Mouse (Mus musculus): ENCODE results near the gene Cd4. TPM values are rescaled to one million over a fixed set of nuclear protein-coding genes. Genes with fewer than 3 reads are reported as not detected.
"Not testable (repeated sequence)": the region's sequence is repeated elsewhere in the genome, so short reads cannot be mapped to it uniquely, and the experiment has no call there.

Gene Cd4
- polyA plus RNA-seq, 1 experiment from 2014 or later = 0.46 TPM

DNA sequence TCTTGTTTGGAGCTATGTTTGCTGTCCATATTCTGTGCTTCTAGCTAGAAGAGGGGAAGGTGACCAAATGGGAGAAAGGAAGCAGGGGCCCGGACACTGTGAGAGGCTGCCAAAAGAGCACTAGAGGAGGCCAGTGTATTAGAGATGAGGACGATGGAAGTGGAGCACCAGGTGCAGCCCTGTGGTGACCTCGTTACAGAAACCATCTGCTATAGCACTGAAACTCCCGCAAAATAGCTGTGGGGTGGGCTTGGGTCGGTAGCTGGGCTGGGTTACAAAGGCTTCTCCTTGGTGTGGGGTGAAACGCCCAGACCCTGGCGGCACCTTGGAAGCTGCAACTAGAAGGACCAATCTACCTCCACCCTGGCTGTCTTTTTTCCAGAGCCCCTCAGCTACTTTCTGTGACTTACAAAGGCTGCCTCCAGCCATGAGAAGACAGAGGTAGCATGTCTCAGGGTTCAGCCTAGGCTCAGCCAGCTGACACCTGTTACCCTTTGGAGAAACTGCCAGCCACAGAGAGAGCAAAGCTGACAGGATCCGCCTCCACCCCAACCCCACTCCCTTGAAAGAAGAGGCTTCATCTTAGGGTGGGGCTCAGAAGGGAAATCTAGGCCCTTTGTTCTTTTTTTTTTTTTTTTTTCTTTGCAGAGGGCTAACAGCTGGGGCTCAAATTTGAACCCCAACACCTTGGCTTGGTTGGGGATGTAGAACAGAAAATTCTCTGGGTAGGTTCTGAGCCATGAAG lies 12.2 kb upstream of the Cd4 start:
- H3K36me3 ChIP-seq (ENCODE audit: control insufficient read depth, insufficient read depth, low read length) = no peaks in the 10 kb centered on the region
- no peak overlapping the region for H3K4me2 ChIP-seq (ENCODE audit: low read depth, low read length)
- H3K4me3 ChIP-seq (replicated peaks; ENCODE audit: low read length) = no peak overlapping the region
- no peak overlapping the region for H3K27ac ChIP-seq (ENCODE audit: low read length)
- 55% methylated on average over 8 of the region's 8 CpGs for WGBS
- H3K4me1 ChIP-seq (ENCODE audit: control insufficient read depth, insufficient read depth, low read length) = peaks cover 9% of the 10 kb centered on the region
- H3K9me3 ChIP-seq (replicated peaks; ENCODE audit: control insufficient read depth, low read length) = no peaks in the 10 kb centered on the region
- H3K27me3 ChIP-seq (ENCODE audit: control insufficient read depth, insufficient read depth, low read length) = no peaks in the 10 kb centered on the region
- ATAC-seq (ENCODE audit: insufficient read depth, low FRiP score) = no peak
- no peak overlapping the region for H3K9ac ChIP-seq (ENCODE audit: low read length)

DNA sequence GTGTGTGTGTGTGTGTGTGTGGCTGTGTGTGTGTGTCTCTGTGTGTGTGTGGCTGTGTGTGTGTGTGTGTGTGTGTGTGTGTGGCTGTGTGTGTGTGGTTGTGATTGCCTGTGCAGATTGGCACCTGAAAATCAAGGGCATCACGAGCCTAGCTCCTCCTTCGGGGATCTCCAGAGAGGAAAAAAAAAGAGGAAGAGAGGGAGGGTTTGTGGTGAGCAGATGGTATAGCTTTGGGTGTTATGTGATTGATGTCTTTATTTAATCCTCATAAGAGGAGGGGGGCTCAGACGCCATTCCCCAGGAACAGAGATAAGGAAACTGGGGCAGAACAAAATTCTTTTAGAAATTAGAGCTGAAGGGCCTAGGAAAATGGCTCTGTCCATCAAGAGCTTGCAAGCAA lies 10.3 kb upstream of the Cd4 start:
- no peak overlapping the region for H3K4me3 ChIP-seq (replicated peaks; ENCODE audit: low read length)
- no peak for ATAC-seq (ENCODE audit: insufficient read depth, low FRiP score)
- WGBS = 32% methylated on average over 3 of the region's 3 CpGs
- no peak overlapping the region for H3K4me2 ChIP-seq (ENCODE audit: low read depth, low read length)
- no peaks in the 10 kb centered on the region for H3K4me1 ChIP-seq (ENCODE audit: control insufficient read depth, insufficient read depth, low read length)
- H3K9ac ChIP-seq (ENCODE audit: low read length) = no peak overlapping the region
- no peak overlapping the region for H3K27ac ChIP-seq (ENCODE audit: low read length)
- no peaks in the 10 kb centered on the region for H3K9me3 ChIP-seq (replicated peaks; ENCODE audit: control insufficient read depth, low read length)
- no peaks in the 10 kb centered on the region for H3K27me3 ChIP-seq (ENCODE audit: control insufficient read depth, insufficient read depth, low read length)
- H3K36me3 ChIP-seq (ENCODE audit: control insufficient read depth, insufficient read depth, low read length) = no peaks in the 10 kb centered on the region

DNA sequence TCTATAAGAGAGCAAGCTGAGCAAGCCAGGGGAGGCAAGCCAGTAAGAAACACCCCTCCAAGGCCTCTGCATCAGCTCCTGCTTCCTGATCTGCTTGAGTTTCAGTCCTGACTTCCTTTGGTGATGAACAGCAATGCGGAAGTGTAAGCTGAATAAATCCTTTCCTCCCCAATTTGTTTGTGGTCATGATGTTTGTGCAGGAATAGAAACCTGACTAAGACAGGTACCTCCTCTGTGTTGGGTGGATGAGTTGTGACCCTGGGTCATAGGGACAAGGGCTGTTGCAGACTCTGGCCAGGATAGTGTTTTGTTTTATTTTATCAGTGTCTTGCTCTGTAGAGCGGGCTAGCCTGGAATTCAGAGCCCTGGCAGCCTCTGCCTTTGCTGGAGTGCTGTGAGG lies 6.1 kb upstream of the Cd4 start:
- not testable (repeated sequence) for H3K4me3 ChIP-seq (replicated peaks; ENCODE audit: low read length); ATAC-seq (ENCODE audit: insufficient read depth, low FRiP score); H3K4me2 ChIP-seq (ENCODE audit: low read depth, low read length); H3K9me3 ChIP-seq (replicated peaks; ENCODE audit: control insufficient read depth, low read length); H3K27me3 ChIP-seq (ENCODE audit: control insufficient read depth, insufficient read depth, low read length); H3K27ac ChIP-seq (ENCODE audit: low read length); H3K4me1 ChIP-seq (ENCODE audit: control insufficient read depth, insufficient read depth, low read length); H3K36me3 ChIP-seq (ENCODE audit: control insufficient read depth, insufficient read depth, low read length); H3K9ac ChIP-seq (ENCODE audit: low read length)
- WGBS = 91% methylated on average over 2 of the region's 2 CpGs

DNA sequence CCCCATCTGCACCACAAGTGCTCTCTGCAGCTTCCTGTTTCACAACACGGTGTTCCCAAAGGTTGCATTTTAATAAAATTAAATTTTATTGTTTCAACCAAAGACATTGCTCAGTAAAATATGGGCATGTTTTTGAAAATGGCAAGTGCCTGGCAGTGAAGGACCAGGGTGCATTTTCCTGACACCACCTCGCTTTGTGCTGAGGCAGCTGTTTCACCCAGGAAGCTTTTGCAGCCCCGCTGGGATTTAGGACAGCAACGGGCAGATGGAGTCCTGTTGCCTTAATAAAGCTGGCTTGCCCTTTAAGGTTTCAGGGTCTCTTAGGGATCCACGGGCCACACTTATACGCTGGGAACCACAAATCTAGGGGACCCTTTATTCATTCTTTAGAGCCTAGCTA lies 3.0 kb upstream of the Cd4 start:
- Histone ChIP-seq H3K27ac (ENCODE audit: low read length) (no peak overlapping the region), H3K4me3 (replicated peaks; ENCODE audit: low read length) (no peak overlapping the region), H3K4me2 (ENCODE audit: low read depth, low read length) (no peak overlapping the region), H3K9ac (ENCODE audit: low read length) (no peak overlapping the region), H3K9me3 (replicated peaks; ENCODE audit: control insufficient read depth, low read length) (no peaks in the 10 kb centered on the region), H3K4me1 (ENCODE audit: control insufficient read depth, insufficient read depth, low read length) (no peaks in the 10 kb centered on the region), H3K27me3 (ENCODE audit: control insufficient read depth, insufficient read depth, low read length) (no peaks in the 10 kb centered on the region), H3K36me3 (ENCODE audit: control insufficient read depth, insufficient read depth, low read length) (no peaks in the 10 kb centered on the region)
- WGBS = 57% methylated on average over 6 of the region's 6 CpGs
- no peak for ATAC-seq (ENCODE audit: insufficient read depth, low FRiP score)

DNA sequence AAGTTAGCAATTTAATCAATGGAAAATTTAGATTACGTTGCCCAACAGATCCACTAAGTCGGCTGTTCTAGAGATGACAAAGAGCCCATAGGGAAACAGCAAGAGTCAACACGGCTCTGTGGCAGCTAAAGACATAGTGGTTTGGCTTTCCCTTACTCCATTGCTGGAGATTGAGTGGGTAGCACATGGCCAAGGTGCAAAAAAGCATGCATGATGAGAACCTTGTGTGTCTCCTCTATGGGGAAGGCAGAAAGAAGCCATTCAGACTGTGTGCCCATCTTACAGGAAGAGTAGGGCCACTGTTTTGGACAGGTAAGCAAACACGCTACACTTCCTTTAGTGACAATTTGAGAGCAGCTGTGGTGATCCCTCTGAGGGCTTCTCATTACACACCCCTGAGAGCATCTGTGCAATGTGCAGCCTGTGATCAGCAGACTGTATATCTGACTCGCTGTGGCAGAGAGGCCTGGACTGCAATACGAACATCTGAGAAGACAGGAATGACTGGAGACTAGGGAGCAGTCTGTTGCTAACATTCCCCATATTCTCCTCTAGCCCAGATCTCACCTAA lies 619 bp upstream of the Cd4 start:
- H3K9me3 ChIP-seq (replicated peaks; ENCODE audit: control insufficient read depth, low read length) = no peaks in the 10 kb centered on the region
- no peaks in the 10 kb centered on the region for H3K27me3 ChIP-seq (ENCODE audit: control insufficient read depth, insufficient read depth, low read length)
- no peaks in the 10 kb centered on the region for H3K4me1 ChIP-seq (ENCODE audit: control insufficient read depth, insufficient read depth, low read length)
- no peak overlapping the region for H3K9ac ChIP-seq (ENCODE audit: low read length)
- no peak overlapping the region for H3K4me2 ChIP-seq (ENCODE audit: low read depth, low read length)
- WGBS = 83% methylated on average over 6 of the region's 6 CpGs
- ATAC-seq (ENCODE audit: insufficient read depth, low FRiP score) = no peak
- no peak overlapping the region for H3K27ac ChIP-seq (ENCODE audit: low read length)
- H3K36me3 ChIP-seq (ENCODE audit: control insufficient read depth, insufficient read depth, low read length) = no peaks in the 10 kb centered on the region
- no peak overlapping the region for H3K4me3 ChIP-seq (replicated peaks; ENCODE audit: low read length)

DNA sequence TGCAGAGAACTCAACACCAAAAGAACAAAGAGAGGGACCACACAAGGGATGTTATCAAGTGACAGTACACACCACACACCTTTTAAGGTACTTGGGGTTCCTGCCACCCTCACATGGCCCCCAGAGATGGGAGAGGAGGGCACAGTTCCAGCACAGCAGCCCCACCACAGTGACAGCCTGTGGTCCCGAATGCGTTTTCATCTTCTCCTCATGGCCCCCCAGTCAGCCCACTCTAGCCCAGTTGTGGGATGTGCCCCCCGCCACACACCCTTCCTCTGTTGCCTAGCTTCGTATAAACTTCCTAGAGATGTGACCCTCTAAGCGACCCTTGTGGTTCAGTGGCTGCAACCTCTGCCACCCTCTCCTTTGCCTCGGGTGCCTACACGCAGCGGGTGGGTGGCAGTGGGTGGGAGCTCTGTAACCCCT lies 2.1 kb downstream of the Cd4 start:
- Histone ChIP-seq H3K27ac (ENCODE audit: low read length) (no peak overlapping the region), H3K4me1 (ENCODE audit: control insufficient read depth, insufficient read depth, low read length) (no peaks in the 10 kb centered on the region), H3K27me3 (ENCODE audit: control insufficient read depth, insufficient read depth, low read length) (no peaks in the 10 kb centered on the region), H3K9ac (ENCODE audit: low read length) (no peak overlapping the region), H3K4me3 (replicated peaks; ENCODE audit: low read length) (no peak overlapping the region), H3K4me2 (ENCODE audit: low read depth, low read length) (no peak overlapping the region), H3K36me3 (ENCODE audit: control insufficient read depth, insufficient read depth, low read length) (no peaks in the 10 kb centered on the region), H3K9me3 (replicated peaks; ENCODE audit: control insufficient read depth, low read length) (no peaks in the 10 kb centered on the region)
- WGBS = 87% methylated on average over 8 of the region's 8 CpGs
- no peak for ATAC-seq (ENCODE audit: insufficient read depth, low FRiP score)

DNA sequence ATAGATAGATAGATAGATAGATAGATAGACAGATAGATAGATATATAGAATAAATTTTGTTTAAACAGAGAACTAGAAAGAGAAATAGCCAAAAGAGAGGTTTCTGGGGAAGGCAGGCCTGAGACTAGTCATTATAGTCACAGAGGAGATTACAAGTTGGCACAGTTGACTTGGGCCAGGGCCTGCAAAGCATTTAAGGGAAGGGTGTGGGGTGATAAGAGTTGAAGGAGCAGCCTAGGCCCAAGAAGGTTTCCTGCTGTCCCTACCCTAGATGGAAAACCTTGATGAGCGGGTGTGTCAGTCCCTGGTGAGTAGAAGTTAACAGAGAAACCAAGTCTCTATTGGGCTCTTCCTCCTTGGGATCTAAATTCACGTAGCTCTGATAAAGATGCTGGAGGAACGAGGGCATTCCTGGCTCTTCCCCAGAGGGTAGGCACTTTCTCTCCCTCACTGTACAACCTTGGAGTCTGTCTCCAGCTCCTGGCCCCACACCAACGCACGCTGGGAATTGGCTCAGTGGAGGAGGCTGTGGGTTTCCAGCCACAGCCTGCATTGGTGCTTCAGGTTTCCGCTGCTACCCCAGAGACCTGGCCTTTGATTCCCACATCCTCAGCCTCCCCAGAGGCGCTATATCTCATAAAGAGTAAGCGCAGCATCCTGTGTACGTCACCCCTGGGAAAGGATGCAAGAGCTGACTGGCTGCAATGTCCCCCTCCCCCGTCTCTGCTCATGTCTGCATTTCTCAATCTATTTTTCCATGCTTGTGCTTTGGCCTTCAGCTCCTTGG lies 3.1 kb downstream of the Cd4 start:
- 66% methylated on average over 10 of the region's 10 CpGs for WGBS

DNA sequence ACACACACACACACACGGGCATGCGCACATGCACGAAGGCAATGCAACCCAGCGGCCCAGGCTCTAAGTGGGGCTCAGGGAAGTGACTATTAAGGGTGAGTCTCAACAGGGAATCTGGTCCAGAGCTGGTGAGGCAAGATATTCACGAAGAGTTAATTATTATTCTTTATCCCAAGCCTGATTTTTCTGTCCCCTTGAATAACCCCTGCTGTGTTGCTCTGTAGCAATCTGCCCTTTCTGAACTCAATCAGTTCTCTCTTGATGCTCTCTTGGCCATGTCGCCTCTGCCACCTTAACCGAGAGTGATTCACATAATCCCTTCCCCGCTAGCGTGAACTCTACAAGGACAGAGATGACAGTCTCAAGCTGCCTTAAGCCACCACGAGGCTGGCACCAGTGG lies 4.7 kb downstream of the Cd4 start:
- no peak for ATAC-seq (ENCODE audit: insufficient read depth, low FRiP score)
- H3K9ac ChIP-seq (ENCODE audit: low read length) = no peak overlapping the region
- 76% methylated on average over 10 of the region's 10 CpGs for WGBS
- no peak overlapping the region for H3K27ac ChIP-seq (ENCODE audit: low read length)
- no peaks in the 10 kb centered on the region for H3K4me1 ChIP-seq (ENCODE audit: control insufficient read depth, insufficient read depth, low read length)
- H3K36me3 ChIP-seq (ENCODE audit: control insufficient read depth, insufficient read depth, low read length) = no peaks in the 10 kb centered on the region
- H3K4me3 ChIP-seq (replicated peaks; ENCODE audit: low read length) = no peak overlapping the region
- H3K4me2 ChIP-seq (ENCODE audit: low read depth, low read length) = no peak overlapping the region
- H3K9me3 ChIP-seq (replicated peaks; ENCODE audit: control insufficient read depth, low read length) = no peaks in the 10 kb centered on the region
- no peaks in the 10 kb centered on the region for H3K27me3 ChIP-seq (ENCODE audit: control insufficient read depth, insufficient read depth, low read length)

More for the DNA sequence above, 3.1 kb downstream of the Cd4 start:
- H3K4me3 ChIP-seq (replicated peaks; ENCODE audit: low read length) = no peak overlapping the region
- ATAC-seq (ENCODE audit: insufficient read depth, low FRiP score) = no peak
- H3K9ac ChIP-seq (ENCODE audit: low read length) = no peak overlapping the region
- no peaks in the 10 kb centered on the region for H3K27me3 ChIP-seq (ENCODE audit: control insufficient read depth, insufficient read depth, low read length)
- no peaks in the 10 kb centered on the region for H3K4me1 ChIP-seq (ENCODE audit: control insufficient read depth, insufficient read depth, low read length)
- no peak overlapping the region for H3K4me2 ChIP-seq (ENCODE audit: low read depth, low read length)
- H3K36me3 ChIP-seq (ENCODE audit: control insufficient read depth, insufficient read depth, low read length) = no peaks in the 10 kb centered on the region
- no peak overlapping the region for H3K27ac ChIP-seq (ENCODE audit: low read length)
- no peaks in the 10 kb centered on the region for H3K9me3 ChIP-seq (replicated peaks; ENCODE audit: control insufficient read depth, low read length)

DNA sequence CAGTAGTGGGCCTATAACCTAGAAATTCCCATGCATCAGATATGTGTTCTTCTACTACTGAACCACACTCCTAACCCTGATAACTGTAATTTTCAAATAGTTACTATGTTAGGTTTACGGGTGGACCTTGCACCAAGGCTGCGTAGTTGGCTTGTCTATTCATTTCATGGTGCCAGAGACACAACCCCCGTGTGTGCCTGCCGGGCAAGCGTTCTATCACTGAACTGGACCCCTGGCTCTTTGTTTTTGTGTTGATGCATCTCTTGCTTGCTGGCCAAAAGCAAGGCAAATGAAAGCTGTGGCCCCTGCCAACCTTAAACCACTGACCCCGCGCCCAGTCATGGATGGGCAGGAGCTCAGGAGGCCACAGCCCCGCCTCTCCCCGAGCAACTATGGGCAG lies 6.2 kb downstream of the Cd4 start:
- Histone ChIP-seq H3K4me1 (ENCODE audit: control insufficient read depth, insufficient read depth, low read length) (no peaks in the 10 kb centered on the region), H3K9me3 (replicated peaks; ENCODE audit: control insufficient read depth, low read length) (no peaks in the 10 kb centered on the region), H3K4me3 (replicated peaks; ENCODE audit: low read length) (no peak overlapping the region), H3K27ac (ENCODE audit: low read length) (no peak overlapping the region), H3K9ac (ENCODE audit: low read length) (no peak overlapping the region), H3K4me2 (ENCODE audit: low read depth, low read length) (no peak overlapping the region), H3K27me3 (ENCODE audit: control insufficient read depth, insufficient read depth, low read length) (no peaks in the 10 kb centered on the region), H3K36me3 (ENCODE audit: control insufficient read depth, insufficient read depth, low read length) (no peaks in the 10 kb centered on the region)
- 88% methylated on average over 9 of the region's 9 CpGs for WGBS
- ATAC-seq (ENCODE audit: insufficient read depth, low FRiP score) = no peak

Measured in stomach, embryonic 16.5 days (tissue).